Mouse (Mus musculus): ENCODE measurements around the gene Il1rl1.

GRCm38 (mm10) chr1:40467306-40467705, 37.9 kb downstream of the Il1rl1 start:
- TF ChIP-seq RAD21 (IDR thresholded peaks at IDR 0.05; ENCODE audit: low read depth, low read length) (no peak), CTCF (IDR thresholded peaks at IDR 0.05 in 2 of 3, conservative IDR thresholded peaks at IDR 0.05 in 1 of 3; ENCODE audit: control insufficient read depth in 1 of 3, insufficient read depth in 1 of 3, low read depth in 2 of 3, low read length in 3 of 3, poor library complexity in 1 of 3, severe bottlenecking in 1 of 3) (no peak), CHD1 (IDR thresholded peaks at IDR 0.05; ENCODE audit: low read depth, low read length) (no peak), GATA1 (IDR thresholded peaks at IDR 0.05; ENCODE audit: low read depth, low read length) (no peak), ZNF384 (IDR thresholded peaks at IDR 0.05; ENCODE audit: low read depth, low read length) (no peak), TAL1 (IDR thresholded peaks at IDR 0.05; ENCODE audit: low read length) (no peak), USF1 (IDR thresholded peaks at IDR 0.05; ENCODE audit: low read depth, low read length) (no peak), EP300 (IDR thresholded peaks at IDR 0.05; ENCODE audit: low read depth in 1 of 2, low read length in 2 of 2) (no peak), POLR2AphosphoS5 (IDR thresholded peaks at IDR 0.05; ENCODE audit: borderline replicate concordance, low read depth, low read length) (no peak), KAT2A (conservative IDR thresholded peaks at IDR 0.05; ENCODE audit: low read depth, low read length) (no peak)

Measured in MEL (cell line).